Mouse (Mus musculus): ENCODE results near the gene Nek1.
"Not testable (repeated sequence)": the region's sequence is repeated elsewhere in the genome, so short reads cannot be mapped to it uniquely, and the experiment has no call there.

- TF ChIP-seq EP300 (IDR thresholded peaks at IDR 0.05; ENCODE audit: low read depth) = peak; percentile 47; the same call in 1 of the 2 replicates
- TF ChIP-seq CTCF (IDR thresholded peaks at IDR 0.05; ENCODE audit: low read depth) = not testable (repeated sequence)
Observed at GRCm38 (mm10) chr8:60984260-60985010, 8.6 kb upstream of the Nek1 start.
